9 mouse cellular contexts compared by ENCODE assay signal in genomic region chr16:77236509-77237271, GRCm38 (mm10).
DNase-seq lines count a peak whose midpoint lies in the region; ATAC-seq lines count a peak whose summit lies in the region.
"Had no signal": no experiment of that assay in that cellular context is flagged by ENCODE, and none has a peak within 500 bp of the region (broad histone marks: within the 10 kb centered on the region; RNA-seq: fewer than 3 reads in every experiment).

No protein-coding gene starts in this region.

- H3K4me2 ChIP-seq in intestine, embryonic 14.5 days (ENCODE audit: low read length), result peak overlapping the region; percentile 30
- H3K4me2 ChIP-seq in midbrain, embryonic 16.5 days (ENCODE audit: low read length), result peak overlapping the region; percentile 46

- H3K27me3 ChIP-seq in intestine, embryonic 14.5 days (replicated peaks; ENCODE audit: control insufficient read depth, insufficient read depth, low read length), result no peaks in the 10 kb centered on the region
- no peaks in the 10 kb centered on the region for H3K27me3 ChIP-seq in midbrain, embryonic 16.5 days (ENCODE audit: control insufficient read depth, insufficient read depth, low read depth, low read length)
- H3K27me3 ChIP-seq: megakaryocyte, embryonic 14.5 days had no signal

- ATAC-seq in intestine, embryonic 14.5 days (replicated peaks; ENCODE audit: low FRiP score, low TSS enrichment, low read depth), result no peak
- ATAC-seq in midbrain, embryonic 16.5 days, result peak; percentile 89

- DNase-seq in adrenal gland, postnatal 14 days, result peak; percentile 58
- peak; percentile 73 for DNase-seq in cerebellum, adult 8-10 months
- peak; percentile 87 to 88 for DNase-seq in frontal cortex, adult 2 months (ENCODE audit: extremely low spot score in 1 of 2, low spot score in 1 of 2)
- no peak for DNase-seq in intestine, embryonic 14.5 days (ENCODE audit: low spot score)
- DNase-seq in left cerebral cortex, adult 9 months (ENCODE audit: low spot score in 2 of 2), result peak; percentile 74 to 88
- DNase-seq in testis, postnatal 10 days (ENCODE audit: low spot score), result peak; percentile 75
- DNase-seq in urinary bladder, postnatal 4 days (ENCODE audit: low spot score in 2 of 2), result no peak

- no peak overlapping the region for H3K9ac ChIP-seq in intestine, embryonic 14.5 days (ENCODE audit: low read length)
- H3K9ac ChIP-seq in midbrain, embryonic 16.5 days (ENCODE audit: low read depth, low read length), result peak overlapping the region; percentile 78

- no peaks in the 10 kb centered on the region for H3K36me3 ChIP-seq in intestine, embryonic 14.5 days (ENCODE audit: control insufficient read depth, insufficient read depth, low read length)
- no peaks in the 10 kb centered on the region for H3K36me3 ChIP-seq in midbrain, embryonic 16.5 days (ENCODE audit: control insufficient read depth, insufficient read depth, low read length)

- no peaks in the 10 kb centered on the region for H3K9me3 ChIP-seq in intestine, embryonic 14.5 days (ENCODE audit: control insufficient read depth, low read length)
- H3K9me3 ChIP-seq in midbrain, embryonic 16.5 days (replicated peaks; ENCODE audit: control insufficient read depth, low read length, poor library complexity, severe bottlenecking), result no peaks in the 10 kb centered on the region
- H3K9me3 ChIP-seq: megakaryocyte, embryonic 14.5 days had no signal

- WGBS in intestine, embryonic 14.5 days, result 42% methylated on average over 13 of the region's 13 CpGs
- WGBS in midbrain, embryonic 16.5 days, result 5% methylated on average over 13 of the region's 13 CpGs

- H3K4me1 ChIP-seq in intestine, embryonic 14.5 days (replicated peaks; ENCODE audit: control insufficient read depth, insufficient read depth, low read length), result no peaks in the 10 kb centered on the region; the same call in 1 of the 2 replicates
- H3K4me1 ChIP-seq in midbrain, embryonic 16.5 days (ENCODE audit: control insufficient read depth, insufficient read depth, low read length), result peaks cover 5% of the 10 kb centered on the region
- H3K4me1 ChIP-seq: megakaryocyte, embryonic 14.5 days had no signal

- no peak overlapping the region for H3K27ac ChIP-seq in intestine, embryonic 14.5 days (ENCODE audit: low read depth)
- H3K27ac ChIP-seq in midbrain, embryonic 16.5 days (ENCODE audit: low read length), result peak overlapping the region; percentile 99

- H3K4me3 ChIP-seq in intestine, embryonic 14.5 days (ENCODE audit: low read depth, low read length), result no peak overlapping the region
- peak overlapping the region; percentile 45 for H3K4me3 ChIP-seq in midbrain, embryonic 16.5 days (ENCODE audit: low read depth, low read length)
- H3K4me3 ChIP-seq: megakaryocyte, embryonic 14.5 days had no signal

Comparison
In these comparisons a context has a peak if more than half of its experiments do, and no peak if none do; other contexts are left out.
1. DNase-seq: peak in adrenal gland, postnatal 14 days (single experiment), cerebellum, adult 8-10 months (single experiment), frontal cortex, adult 2 months (2 of 2), left cerebral cortex, adult 9 months (2 of 2) and testis, postnatal 10 days (single experiment); none in intestine, embryonic 14.5 days (single experiment) and urinary bladder, postnatal 4 days (0 of 2).